Mouse (Mus musculus) erythroblast, embryonic 14.5 days (primary cell): ENCODE results near the gene Cdk18. TPM values are rescaled to one million over a fixed set of nuclear protein-coding genes. Genes with fewer than 3 reads are reported as not detected.

ENCODE experiments used
- H3K27me3 ChIP-seq: 2 replicates; pipeline ENCODE4 v1.6.1; 2012; ENCODE audit warnings: inconsistent platforms; ENCODE audit not compliant: control insufficient read depth
- H3K36me3 ChIP-seq: 2 replicates; pipeline ENCODE4 v1.6.1; 2012; ENCODE audit warnings: mild to moderate bottlenecking, inconsistent platforms; ENCODE audit not compliant: control insufficient read depth
- H3K4me1 ChIP-seq: 2 replicates; pipeline ENCODE4 v1.6.1; 2012; ENCODE audit warnings: inconsistent platforms; ENCODE audit not compliant: control insufficient read depth
- H3K4me3 ChIP-seq: replicated peaks from 2 replicates; pipeline ENCODE3; 2012; ENCODE audit warnings: moderate library complexity, mild to moderate bottlenecking, inconsistent platforms
- H3K9me3 ChIP-seq: 2 replicates; pipeline ENCODE4 v1.6.1; 2012; ENCODE audit warnings: low read length, inconsistent platforms, mixed read lengths; ENCODE audit not compliant: control insufficient read depth
- GATA1 ChIP-seq: IDR thresholded peaks from 2 replicates; pipeline ENCODE4 v1.6.1; 2012; ENCODE audit warnings: low read length, inconsistent platforms, mixed read lengths
- TAL1 ChIP-seq: IDR thresholded peaks from 3 replicates; pipeline ENCODE4 v1.6.1; 2012; ENCODE audit warnings: low read length, inconsistent platforms, mixed read lengths
- polyA plus RNA-seq: library from polyadenylated mRNA; stranded (reverse); fragments of >175 nt; gene quantifications from 2 replicates; pipeline ENCODE4 v1.2.3, GENCODE M21; 2012

Gene Cdk18
- polyA plus RNA-seq, 1 experiment: not detected

DNA sequence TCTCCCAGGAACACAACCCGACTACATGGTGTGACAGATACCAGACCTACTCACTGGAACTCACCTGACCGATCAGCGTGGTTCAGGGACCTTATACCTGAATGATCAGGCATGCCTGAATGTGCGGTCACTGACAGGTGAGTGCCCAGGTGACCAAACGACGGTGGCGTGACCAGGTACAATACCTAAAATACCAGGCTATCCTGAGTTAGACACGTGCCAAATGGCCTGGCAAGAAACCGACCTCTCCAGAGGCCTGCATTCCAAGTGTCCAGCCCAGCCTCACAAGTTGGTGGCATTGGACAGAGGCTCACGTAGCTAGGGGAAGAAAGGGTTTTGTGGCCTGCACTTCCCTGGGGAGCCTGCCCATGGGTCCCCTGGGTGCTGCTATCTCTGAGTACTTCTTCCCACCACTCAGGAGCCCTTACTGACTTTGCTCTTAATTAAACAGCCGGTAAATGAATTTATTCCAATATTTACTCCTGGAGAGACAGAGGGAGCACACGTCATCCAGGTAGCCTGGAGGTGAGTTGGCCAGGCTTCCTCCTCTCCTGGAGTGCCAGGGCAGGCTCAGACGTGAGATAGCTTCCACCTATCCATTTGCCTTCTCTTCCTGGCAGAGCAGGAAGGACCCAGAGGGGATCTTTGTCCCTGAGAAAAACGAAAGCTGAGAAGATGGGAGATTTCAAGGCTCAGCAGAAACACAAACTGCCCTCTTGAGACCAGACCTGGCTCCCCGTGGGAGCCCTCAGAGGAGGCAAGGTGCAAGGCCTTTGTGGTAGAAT, 11.5 kb upstream of the Cdk18 start:
- H3K4me1 ChIP-seq: no peaks in the 10 kb centered on the region
- no peaks in the 10 kb centered on the region for H3K9me3 ChIP-seq
- TF ChIP-seq TAL1 (no peak), GATA1 (no peak)
- no peaks in the 10 kb centered on the region for H3K36me3 ChIP-seq
- H3K4me3 ChIP-seq: no peak overlapping the region
- H3K27me3 ChIP-seq: no peaks in the 10 kb centered on the region

DNA sequence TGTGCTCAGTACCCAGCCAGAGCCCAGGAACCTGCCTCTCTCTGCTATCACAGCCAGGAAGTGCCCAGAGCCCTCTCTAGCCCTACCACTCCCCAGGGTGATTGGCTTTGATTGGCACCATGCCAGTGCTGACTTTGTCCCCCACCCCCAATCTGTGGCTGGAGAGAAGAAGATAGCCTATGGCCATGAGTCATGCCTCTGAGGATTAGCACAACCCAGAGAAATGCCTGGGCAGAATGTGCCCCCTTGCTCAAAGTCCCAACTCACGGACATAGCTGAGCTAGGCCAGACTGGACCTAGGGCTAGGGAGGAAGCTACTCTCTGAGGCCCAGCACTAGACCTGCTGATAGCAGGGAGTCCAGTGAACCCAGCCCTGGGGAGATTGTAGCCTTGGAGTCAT, 10.7 kb upstream of the Cdk18 start:
- Histone ChIP-seq H3K9me3 (no peaks in the 10 kb centered on the region), H3K4me1 (no peaks in the 10 kb centered on the region), H3K27me3 (no peaks in the 10 kb centered on the region), H3K36me3 (no peaks in the 10 kb centered on the region), H3K4me3 (no peak overlapping the region)
- TF ChIP-seq TAL1 (no peak), GATA1 (no peak)

DNA sequence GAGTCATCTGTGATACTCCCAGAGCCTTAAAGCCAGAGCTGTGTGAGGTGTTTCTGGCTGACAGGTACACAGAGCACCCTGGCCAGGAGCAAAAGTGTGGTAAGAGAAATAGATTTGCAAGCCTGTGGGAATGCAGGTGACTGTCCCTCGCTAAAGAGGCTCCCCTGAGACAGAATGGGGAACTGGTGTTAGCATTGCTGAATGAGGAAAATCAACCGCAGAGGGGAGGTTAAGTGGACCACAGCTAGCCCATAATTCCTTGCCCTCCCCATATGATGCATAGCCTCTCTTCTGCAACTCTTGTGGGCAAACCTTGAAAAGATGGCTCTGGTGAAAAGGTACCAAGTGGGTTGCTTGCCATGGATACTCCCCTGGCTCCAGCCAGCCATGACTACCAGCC, 9.9 kb upstream of the Cdk18 start:
- no peak for TF ChIP-seq GATA1
- TF ChIP-seq TAL1: no peak
- H3K9me3 ChIP-seq: no peaks in the 10 kb centered on the region

DNA sequence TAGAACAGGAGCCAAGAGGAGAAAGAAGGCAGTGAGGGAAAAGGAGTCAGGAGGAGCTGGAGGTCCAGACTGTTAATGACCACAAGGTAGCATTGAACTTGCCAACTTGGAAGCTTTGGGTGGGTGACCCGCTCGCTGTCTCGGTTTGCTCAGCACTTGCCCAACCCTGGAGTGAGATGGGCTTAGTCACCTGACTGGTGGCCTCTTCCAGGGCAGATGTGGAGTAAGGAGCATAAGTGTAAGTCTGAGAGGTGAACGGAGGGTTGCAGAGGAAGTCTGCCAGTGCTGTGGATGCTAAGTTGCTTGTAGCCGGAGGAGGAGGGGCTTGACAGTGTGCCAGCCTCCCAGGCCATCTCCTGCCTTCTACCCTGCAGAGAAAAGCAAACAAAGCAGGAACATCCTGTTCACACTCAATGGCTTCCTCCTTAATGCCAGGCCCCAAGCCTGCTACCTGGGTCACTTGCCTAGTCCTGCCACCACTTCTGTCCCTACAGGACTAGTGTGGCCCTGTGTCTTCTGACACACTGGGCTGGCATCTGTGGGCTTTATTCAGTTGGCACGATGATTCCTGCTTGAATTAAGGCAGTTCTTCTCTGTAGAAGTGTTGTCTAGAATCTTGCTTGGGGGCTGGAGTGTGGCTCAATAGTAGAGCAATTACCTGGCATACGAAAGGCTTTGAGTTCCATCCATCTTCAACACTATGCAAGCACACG, 6.6 kb upstream of the Cdk18 start:
- Histone ChIP-seq H3K4me3 (no peak overlapping the region), H3K9me3 (no peaks in the 10 kb centered on the region), H3K4me1 (no peaks in the 10 kb centered on the region), H3K27me3 (no peaks in the 10 kb centered on the region), H3K36me3 (no peaks in the 10 kb centered on the region)
- TF ChIP-seq TAL1: no peak
- no peak for TF ChIP-seq GATA1

More for the DNA sequence above, 9.9 kb upstream of the Cdk18 start:
- Histone ChIP-seq H3K27me3 (no peaks in the 10 kb centered on the region), H3K4me1 (no peaks in the 10 kb centered on the region), H3K36me3 (no peaks in the 10 kb centered on the region), H3K4me3 (no peak overlapping the region)

DNA sequence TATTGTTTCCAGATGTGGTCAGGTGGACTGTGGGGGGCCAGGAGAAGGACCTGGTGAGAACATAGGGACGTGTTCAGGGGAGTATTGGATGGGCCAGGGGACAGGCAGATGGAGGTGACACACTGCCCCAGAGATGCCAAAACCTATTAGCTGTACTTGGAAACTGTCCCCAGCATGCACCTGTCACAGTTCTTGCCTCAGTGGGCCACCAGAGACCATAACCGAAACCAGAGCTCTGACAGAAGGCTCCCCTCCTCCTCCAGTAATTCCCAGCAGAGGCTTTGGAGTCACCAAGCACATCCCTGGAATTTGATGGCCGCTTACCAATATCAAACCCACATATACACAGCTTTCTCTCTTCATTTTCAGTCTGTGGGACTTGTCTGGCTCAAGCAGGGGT, 5.4 kb upstream of the Cdk18 start:
- Histone ChIP-seq H3K4me1 (no peaks in the 10 kb centered on the region), H3K4me3 (no peak overlapping the region), H3K9me3 (no peaks in the 10 kb centered on the region), H3K27me3 (peaks cover 10% of the 10 kb centered on the region), H3K36me3 (no peaks in the 10 kb centered on the region)
- no peak for TF ChIP-seq TAL1
- no peak for TF ChIP-seq GATA1

GRCm38 (mm10) chr1:132144223-132144622, 4.7 kb upstream of the Cdk18 start:
- TF ChIP-seq GATA1 (no peak), TAL1 (no peak)
- Histone ChIP-seq H3K36me3 (no peaks in the 10 kb centered on the region), H3K9me3 (no peaks in the 10 kb centered on the region), H3K27me3 (peaks cover 17% of the 10 kb centered on the region), H3K4me1 (no peaks in the 10 kb centered on the region), H3K4me3 (no peak overlapping the region)

DNA sequence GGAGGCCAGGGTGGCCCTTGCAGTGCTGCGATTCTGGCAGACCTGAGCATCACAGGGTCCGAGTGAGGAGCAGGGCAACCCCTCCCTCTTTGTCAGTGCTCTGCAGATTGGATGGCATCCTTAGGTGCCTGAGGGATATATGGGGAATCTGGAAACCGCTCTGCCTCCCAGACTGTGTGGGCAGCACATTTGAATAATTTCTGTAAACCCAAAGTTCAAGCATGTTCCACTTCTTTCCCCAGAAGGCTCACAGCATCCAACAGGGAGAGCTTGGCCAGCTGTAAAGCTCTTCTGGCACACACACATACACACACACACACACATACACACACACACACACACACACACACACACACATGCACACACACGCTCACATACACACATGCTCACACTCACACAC, 4.2 kb upstream of the Cdk18 start:
- H3K36me3 ChIP-seq: no peaks in the 10 kb centered on the region
- H3K4me3 ChIP-seq: no peak overlapping the region
- no peak for TF ChIP-seq TAL1
- TF ChIP-seq GATA1: no peak
- H3K9me3 ChIP-seq: no peaks in the 10 kb centered on the region
- H3K4me1 ChIP-seq: no peaks in the 10 kb centered on the region
- H3K27me3 ChIP-seq: peaks cover 22% of the 10 kb centered on the region

GRCm38 (mm10) chr1:132143079-132143478, 3.6 kb upstream of the Cdk18 start:
- Histone ChIP-seq H3K9me3 (no peaks in the 10 kb centered on the region), H3K4me1 (no peaks in the 10 kb centered on the region), H3K36me3 (no peaks in the 10 kb centered on the region), H3K27me3 (peaks cover 28% of the 10 kb centered on the region), H3K4me3 (no peak overlapping the region)
- TF ChIP-seq TAL1 (no peak), GATA1 (no peak)

GRCm38 (mm10) chr1:132141753-132142152, 2.3 kb upstream of the Cdk18 start:
- Histone ChIP-seq H3K4me3 (no peak overlapping the region), H3K36me3 (no peaks in the 10 kb centered on the region), H3K4me1 (no peaks in the 10 kb centered on the region), H3K9me3 (no peaks in the 10 kb centered on the region), H3K27me3 (peaks cover 33% of the 10 kb centered on the region)
- TF ChIP-seq TAL1: no peak
- no peak for TF ChIP-seq GATA1

GRCm38 (mm10) chr1:132141166-132141565, 1.7 kb upstream of the Cdk18 start:
- Histone ChIP-seq H3K4me3 (no peak overlapping the region), H3K4me1 (no peaks in the 10 kb centered on the region)

More at GRCm38 (mm10) chr1:132141166-132141565, 1.7 kb upstream of the Cdk18 start:
- TF ChIP-seq TAL1: no peak
- TF ChIP-seq GATA1: no peak
- Histone ChIP-seq H3K36me3 (no peaks in the 10 kb centered on the region), H3K27me3 (peaks cover 33% of the 10 kb centered on the region), H3K9me3 (no peaks in the 10 kb centered on the region)
